Mouse (Mus musculus) lung, postnatal 14 days (tissue): Measurements from ENCODE around the gene Tgfbr2.
"Not testable (repeated sequence)": the region's sequence is repeated elsewhere in the genome, so short reads cannot be mapped to it uniquely, and the experiment has no call there.

Experiments used
- DNase-seq: peaks from one replicate; pipeline ENCODE4 v3.0.0; 2021

Gene Tgfbr2

DNA sequence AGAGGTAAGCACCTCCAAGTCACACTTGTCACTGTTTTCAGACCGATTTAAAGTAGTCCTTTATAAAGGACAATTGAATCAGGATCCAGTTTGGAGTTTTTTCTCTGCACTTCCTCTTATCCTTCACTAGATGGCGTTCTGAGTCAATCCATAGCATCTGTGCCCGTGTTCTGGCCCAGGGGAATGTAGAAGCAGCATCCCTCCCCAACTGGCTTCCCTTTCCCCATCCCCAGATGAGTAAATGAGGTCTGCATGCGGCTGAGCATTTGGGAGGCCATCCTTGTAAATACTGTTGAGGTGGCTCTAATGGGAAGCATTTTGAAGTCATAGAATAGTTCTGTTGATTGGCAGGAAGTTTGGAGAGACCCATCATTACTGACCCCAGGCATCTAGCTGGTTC is 114.5 kb downstream of the Tgfbr2 start:
- DNase-seq = peak; percentile 17

GRCm38 (mm10) chr9:116059156-116059555 is 116.0 kb downstream of the Tgfbr2 start:
- DNase-seq = peak; percentile 12

GRCm38 (mm10) chr9:116058475-116058874 is 116.7 kb downstream of the Tgfbr2 start:
- DNase-seq = no peak

GRCm38 (mm10) chr9:116053976-116054375 is 121.2 kb downstream of the Tgfbr2 start:
- no peak for DNase-seq

DNA sequence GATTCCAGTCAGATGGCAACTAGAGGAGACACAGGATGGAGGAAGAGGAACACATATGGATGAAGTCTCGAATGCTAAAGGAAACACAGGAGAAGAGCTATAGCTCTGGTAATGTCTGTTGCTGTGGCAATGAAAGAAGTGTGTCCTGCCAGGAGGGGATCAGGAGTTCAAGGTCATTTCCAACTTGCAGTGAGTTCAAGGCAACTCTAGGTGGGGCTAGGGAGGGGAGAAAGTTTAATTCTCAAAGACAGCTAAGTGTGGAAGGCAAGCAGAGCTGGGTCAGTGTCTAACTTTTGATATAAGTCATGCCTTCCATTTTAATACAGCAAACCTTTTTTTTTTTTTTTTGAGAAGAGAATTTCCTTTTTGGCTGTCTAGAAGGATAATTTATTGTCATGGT is 125.2 kb downstream of the Tgfbr2 start:
- DNase-seq = no peak

DNA sequence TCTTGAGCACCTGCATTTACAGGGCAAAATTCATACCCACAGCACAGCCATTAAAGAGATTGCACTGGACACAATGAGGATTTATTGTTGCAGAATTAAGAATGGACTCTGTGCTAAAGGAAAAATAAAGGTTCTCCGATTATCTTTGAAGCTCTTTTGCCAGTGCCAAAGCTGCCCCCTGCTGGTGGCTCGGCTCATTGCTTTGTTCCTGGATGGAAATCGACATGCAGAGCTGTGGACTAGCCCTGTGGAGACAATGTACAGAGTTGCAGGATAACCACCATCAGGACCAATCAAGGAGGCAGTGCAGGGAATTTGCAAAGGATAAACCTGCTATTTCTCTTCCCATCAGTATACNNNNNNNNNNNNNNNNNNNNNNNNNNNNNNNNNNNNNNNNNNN is 133.4 kb downstream of the Tgfbr2 start:
- peak; percentile 84 for DNase-seq

- no peak for DNase-seq
Measured at GRCm38 (mm10) chr9:116041369-116041768, 133.8 kb downstream of the Tgfbr2 start.

- DNase-seq = not testable (repeated sequence)
Measured at GRCm38 (mm10) chr9:116040852-116041251, 134.3 kb downstream of the Tgfbr2 start.

- no peak for DNase-seq
Measured at GRCm38 (mm10) chr9:116039981-116040380, 135.2 kb downstream of the Tgfbr2 start.

DNA sequence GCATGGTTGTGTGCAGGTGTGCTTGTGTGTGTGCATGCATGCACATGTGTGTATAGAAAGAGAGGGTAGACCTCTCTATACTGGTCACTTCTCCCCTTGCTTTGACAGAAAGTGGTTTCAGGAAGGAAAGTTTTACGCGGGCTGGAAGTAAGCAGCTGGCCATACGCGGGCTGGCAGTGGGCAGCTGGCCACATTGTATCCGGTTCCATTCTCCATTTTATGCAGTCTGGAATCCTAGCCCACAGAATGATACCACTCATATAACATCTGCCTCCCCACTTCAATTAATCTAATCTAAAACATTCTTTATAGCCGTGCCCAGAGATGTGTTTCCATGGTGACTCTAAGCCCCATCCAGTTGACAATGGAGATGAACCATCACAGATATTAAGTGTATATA is 136.9 kb downstream of the Tgfbr2 start:
- DNase-seq = no peak
